Mouse (Mus musculus): Measurements from ENCODE around the gene Sost.
A peak's percentile ranks its signal among the peaks of the same experiment; 100 is the strongest.

Sost gene

GRCm38 (mm10) chr11:101982981-101983411 lies 16.2 kb upstream of the Sost start:
- DNase-seq (ENCODE audit: low spot score), result no peak

GRCm38 (mm10) chr11:101981850-101982249 lies 15.0 kb upstream of the Sost start:
- DNase-seq (ENCODE audit: low spot score), result no peak

DNA sequence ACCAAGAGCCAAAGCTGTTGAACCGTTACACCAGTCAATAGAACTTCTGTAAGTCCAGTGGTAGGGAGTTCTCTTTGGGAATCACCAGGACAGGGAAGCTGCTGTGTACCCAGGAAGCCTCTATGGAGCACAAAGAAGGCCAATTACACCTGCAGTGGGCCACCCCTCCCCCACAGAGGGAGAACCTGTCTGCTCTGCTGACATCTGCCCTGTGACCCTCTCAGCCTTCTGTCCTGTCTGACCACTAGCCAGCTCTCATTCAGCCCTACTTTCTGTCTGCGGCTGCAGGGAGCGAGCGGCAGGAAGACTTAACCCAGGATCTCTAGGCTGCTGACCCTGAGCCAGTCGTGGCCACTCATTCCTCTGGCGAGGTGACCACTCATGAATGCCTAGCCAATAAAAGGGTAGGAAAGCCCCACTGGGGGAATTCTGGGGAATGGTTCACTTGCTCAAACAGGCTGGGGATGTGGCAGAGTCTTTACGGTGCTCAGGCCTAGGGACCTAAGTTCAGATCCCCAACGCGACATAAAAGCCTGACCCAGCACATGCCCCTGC lies 13.9 kb upstream of the Sost start:
- no peak for DNase-seq (ENCODE audit: low spot score)

DNA sequence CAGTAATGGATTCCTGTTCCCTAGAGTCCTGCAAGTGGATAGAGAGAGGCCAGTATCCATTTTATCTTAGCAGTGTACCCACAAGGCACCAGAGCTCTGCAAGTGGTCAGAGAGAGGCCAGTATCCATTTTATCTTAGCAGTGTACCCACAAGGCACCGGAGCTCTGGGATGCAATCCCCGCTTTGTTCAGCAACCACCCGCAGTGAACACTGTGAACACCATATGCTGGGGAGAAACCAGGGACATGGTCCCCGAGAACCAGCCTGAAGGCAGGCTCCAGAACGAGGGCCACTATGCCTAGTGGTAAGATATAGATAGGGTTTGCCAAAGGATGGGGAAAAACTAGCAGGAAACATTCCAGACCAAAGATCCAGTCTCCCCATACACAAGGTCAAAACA lies 12.3 kb upstream of the Sost start:
- DNase-seq (ENCODE audit: low spot score), result no peak

GRCm38 (mm10) chr11:101976949-101977348 lies 10.1 kb upstream of the Sost start:
- no peak for DNase-seq (ENCODE audit: low spot score)

- peak; percentile 57 for DNase-seq (ENCODE audit: low spot score)
These were observed 8.1 kb upstream of the Sost start for GRCm38 (mm10) chr11:101974923-101975322.

DNA sequence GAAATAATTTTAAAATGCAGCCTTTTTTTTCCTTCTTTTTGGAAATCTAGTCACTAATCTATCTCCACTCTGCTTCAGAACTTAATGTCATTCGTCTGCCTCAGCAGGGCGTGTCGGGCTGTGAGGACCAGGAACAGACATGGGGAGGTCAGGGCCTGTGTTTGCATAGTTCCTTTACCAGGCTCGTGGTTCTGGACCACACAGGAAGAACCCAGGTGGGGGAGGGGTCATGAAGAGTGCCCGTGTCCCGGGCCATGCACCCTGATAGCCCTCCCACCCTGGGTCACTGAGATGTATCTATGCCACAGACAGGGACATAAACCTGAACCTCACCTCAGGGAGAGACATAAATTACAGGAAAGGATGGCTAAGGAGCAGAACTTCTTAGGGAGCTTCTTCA lies 7.4 kb upstream of the Sost start:
- no peak for DNase-seq (ENCODE audit: low spot score)

GRCm38 (mm10) chr11:101973496-101973895 lies 6.7 kb upstream of the Sost start:
- DNase-seq (ENCODE audit: low spot score), result no peak

DNA sequence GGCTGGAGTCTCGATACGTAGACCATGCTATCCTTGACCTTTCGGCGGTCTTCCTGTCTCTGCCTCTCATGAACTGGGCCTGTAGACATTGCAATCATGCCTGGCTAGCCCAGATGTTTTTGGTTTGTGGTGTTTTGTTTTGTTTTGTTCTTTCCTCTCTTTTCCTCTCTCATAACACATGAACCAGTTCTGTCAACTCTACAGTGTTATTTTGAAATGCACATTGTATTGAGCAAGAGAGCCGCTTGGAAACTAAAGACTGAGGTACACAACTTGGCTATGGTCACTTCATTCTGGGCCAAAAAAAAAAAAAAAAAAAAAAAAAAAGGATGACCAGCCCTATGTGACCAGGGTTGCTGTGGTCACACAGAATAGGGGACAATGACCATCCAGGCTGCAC lies 5.8 kb upstream of the Sost start:
- no peak for DNase-seq (ENCODE audit: low spot score)

DNA sequence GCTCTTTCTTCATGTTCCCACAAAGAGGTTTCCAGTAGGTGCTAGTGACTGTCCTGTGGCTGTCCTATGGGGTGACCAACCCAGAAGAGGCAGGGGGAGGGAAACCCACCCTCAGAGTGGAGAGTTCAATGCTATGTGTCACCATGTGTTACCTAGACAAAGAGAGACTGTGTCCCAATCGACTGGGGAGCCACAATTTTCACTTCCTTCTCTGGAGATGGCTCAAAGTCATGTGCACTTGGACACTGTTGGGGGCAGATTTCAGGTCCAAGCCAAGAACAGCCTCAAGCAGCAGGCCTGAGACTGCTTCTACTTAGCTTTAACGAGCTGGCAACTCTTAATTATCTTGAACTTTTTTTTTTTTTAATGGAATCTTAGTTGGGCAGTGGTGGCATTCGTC lies 5.3 kb upstream of the Sost start:
- no peak for DNase-seq (ENCODE audit: low spot score)

- DNase-seq (ENCODE audit: low spot score), result no peak
These were observed 4.6 kb upstream of the Sost start for GRCm38 (mm10) chr11:101971410-101971809.

DNA sequence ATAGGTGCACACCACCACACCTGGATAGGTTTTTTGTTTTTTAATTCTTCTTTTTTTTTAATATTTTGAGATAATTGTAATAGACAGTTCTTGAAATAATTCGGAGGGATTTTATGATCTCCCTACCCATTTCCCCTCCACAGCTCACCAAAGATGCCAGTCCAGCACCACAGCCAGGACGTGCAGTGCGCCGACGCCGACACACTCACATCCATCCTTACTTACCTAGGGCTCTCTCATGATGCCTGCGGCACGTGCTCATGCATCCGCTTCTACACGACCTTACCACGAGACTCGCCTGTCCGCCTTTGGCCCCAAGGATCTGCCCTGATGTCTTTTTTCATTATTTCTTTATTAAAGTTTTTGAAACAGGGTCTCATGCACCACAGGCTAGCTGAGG lies 3.0 kb upstream of the Sost start:
- no peak for DNase-seq (ENCODE audit: low spot score)

DNA sequence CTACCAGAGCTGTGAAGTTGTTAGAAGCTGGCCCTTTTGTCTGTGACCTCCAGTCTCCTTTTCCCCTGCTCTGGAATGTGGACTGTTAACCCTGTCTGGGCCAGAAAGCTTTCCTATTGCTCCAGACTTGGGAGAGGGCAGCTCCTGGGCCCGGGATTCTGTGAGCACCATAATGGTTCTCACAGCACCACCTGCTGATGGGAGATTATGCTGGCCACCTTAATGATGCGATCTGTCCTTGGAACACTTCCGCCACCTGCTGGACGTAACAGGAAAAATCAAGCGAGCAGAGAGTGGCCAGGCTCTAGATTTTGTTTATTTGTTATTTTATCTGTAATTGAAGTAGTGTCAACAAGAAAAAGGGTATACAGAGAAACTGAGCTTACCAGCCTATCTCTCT lies 2.0 kb upstream of the Sost start:
- peak; percentile 61 for DNase-seq (ENCODE audit: low spot score)

- no peak for DNase-seq (ENCODE audit: low spot score)
These were observed 1.5 kb upstream of the Sost start for GRCm38 (mm10) chr11:101968311-101968710.

GRCm38 (mm10) chr11:101965553-101965952 lies 1.3 kb downstream of the Sost start:
- DNase-seq (ENCODE audit: low spot score), result no peak

DNA sequence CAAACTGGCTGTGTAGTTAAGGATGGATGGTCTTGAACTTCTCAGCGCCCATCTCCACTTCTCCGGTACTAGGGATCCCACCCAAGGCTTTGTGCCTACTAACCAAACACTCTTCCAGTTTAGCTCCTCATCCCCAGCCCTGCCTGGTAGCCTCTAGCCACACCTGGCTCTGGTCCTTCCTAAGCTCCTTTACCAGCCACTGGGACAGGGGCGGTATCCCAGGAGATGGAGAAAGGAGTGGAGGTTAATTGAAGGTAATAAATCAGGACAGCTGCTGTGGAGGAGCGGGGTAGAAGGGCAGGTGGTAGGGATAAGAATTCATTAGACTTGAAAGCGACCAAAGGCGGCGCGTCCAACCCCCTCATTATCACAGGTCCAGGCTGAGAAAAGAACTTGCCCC lies 2.2 kb downstream of the Sost start:
- no peak for DNase-seq (ENCODE audit: low spot score)

DNA sequence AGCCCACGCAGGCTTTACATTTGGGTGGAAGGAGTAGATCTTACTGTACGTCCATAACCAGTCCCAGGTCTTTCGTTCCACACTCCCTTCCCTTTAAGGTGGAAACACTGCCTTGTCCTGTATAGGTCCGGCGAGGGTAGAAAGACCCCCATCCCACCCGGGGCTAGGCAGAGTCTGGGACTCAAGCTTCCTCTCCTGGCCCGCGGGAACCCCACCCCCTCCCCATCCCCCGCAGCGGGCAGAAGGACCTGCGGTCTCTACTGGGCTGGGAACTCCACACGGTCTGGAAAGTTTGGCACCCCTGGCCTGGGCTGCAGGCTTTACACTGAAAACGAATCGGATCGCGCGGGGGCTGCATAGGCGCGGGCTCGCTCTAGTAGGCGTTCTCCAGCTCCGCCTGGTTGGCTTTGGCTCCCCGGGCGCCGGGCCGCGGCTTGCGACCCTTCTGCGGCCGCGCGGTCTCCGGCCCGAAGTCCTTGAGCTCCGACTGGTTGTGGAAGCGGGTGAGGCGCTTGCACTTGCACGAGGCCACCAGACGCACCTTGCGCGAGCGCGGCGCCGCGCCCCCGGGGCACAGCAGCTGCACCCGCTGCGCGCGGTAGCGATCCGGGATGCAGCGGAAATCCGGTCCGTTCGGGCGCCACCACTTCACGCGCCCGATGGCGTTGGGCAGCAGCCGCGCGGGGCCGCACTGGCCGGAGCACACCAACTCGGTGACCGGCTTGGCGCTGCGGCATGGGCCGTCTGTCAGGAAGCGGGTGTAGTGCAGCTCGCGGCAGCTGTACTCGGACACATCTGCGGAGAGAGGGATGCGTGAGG lies 3.1 kb downstream of the Sost start:
- peak; percentile 33 for DNase-seq (ENCODE audit: low spot score)

DNA sequence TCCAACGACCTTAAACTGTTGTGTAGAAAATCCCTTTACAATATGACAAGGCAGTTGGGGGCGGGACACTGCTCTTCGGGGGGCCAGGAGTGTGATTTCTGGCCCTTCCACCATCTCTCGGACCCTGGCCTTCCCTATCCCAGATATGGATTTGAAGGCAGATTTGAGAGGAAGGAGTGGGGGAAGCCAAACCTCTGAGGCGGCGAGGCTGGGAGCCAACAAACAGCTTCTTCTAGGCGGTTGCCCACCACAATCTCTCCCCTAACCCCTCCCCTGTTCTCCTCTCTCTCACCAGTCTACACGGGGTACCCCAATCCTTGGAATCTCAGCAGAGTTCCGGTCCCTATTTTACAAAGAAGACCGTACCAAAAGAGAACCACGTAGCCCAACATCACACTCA lies 3.8 kb downstream of the Sost start:
- no peak for DNase-seq (ENCODE audit: low spot score)

DNA sequence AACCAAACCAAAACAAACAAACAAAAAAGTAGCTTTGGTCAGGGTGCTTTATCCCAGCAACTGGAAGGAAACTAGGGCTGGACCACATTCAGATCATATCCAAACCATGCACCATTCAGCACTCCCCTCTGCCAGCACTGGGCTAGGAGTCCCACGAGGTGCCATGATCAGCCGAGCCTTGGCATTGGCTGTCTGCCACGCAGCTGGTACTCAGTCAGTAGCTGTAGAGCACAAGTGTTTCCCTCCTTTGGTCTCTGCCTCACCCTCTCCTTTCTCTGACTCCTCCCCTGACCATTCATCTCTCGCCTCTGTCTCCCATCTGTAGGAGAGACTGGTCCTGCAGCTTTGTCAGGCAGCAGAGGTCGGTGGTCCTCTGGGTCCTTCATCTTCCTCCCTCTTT lies 9.3 kb downstream of the Sost start:
- no peak for DNase-seq (ENCODE audit: low spot score)

DNA sequence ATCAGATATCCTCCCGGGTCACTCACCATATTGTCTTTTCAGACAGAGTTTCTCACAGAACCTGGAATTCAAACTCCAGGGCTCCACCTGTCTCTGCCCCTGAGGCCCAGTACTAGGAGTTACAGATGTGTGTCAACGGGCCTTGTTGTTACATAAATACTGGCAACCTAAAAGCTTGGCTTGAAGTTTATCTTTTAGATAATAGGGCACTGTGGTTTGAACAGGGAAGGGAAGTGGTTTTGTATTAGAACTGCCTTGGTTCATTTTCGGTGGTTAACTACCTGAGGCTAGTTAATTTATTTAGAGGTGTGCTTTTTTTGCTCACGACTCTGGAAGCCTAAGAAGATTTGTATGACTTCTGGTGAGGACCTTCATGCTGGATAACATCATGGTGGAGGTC lies 13.4 kb downstream of the Sost start:
- DNase-seq (ENCODE audit: low spot score), result no peak

- no peak for DNase-seq (ENCODE audit: low spot score)
These were observed 14.1 kb downstream of the Sost start for GRCm38 (mm10) chr11:101952541-101953341.

GRCm38 (mm10) chr11:101950021-101950420 lies 16.8 kb downstream of the Sost start:
- no peak for DNase-seq (ENCODE audit: low spot score)

- DNase-seq (ENCODE audit: low spot score), result no peak
These were observed 20.3 kb downstream of the Sost start for GRCm38 (mm10) chr11:101946525-101946924.

Measured in testis, postnatal 14 days (tissue).